Comparison of ENCODE assay signal across 20 mouse cellular contexts in genomic region chr12:17701131-17701720, GRCm38 (mm10). TPM values are rescaled to one million over a fixed set of nuclear protein-coding genes. Genes with fewer than 3 reads are reported as not detected.
DNase-seq lines count a peak whose midpoint lies in the region; ATAC-seq and TF ChIP-seq lines count a peak whose summit lies in the region.
"Had no signal": no experiment of that assay in that cellular context is flagged by ENCODE, and none has a peak within 500 bp of the region (broad histone marks: within the 10 kb centered on the region; RNA-seq: fewer than 3 reads in every experiment).

No protein-coding gene starts in this region.

- H3K36me3 ChIP-seq in forebrain, embryonic 10.5 days (replicated peaks): no peaks in the 10 kb centered on the region
- H3K36me3 ChIP-seq in forebrain, embryonic 14.5 days (ENCODE audit: control insufficient read depth, insufficient read depth, low read length): no peaks in the 10 kb centered on the region
- no peaks in the 10 kb centered on the region for H3K36me3 ChIP-seq in kidney, embryonic 16.5 days (ENCODE audit: insufficient read depth, low read length)
- H3K36me3 ChIP-seq in lung, postnatal 0 days (ENCODE audit: insufficient read depth, low read length): no peaks in the 10 kb centered on the region
- H3K36me3 ChIP-seq: forebrain, embryonic 12.5 days; heart, embryonic 13.5 days; limb, embryonic 15.5 days had no signal

- DNase-seq in forebrain, embryonic 10.5 days (ENCODE audit: extremely low spot score, low spot score): no peak
- DNase-seq in forebrain, embryonic 14.5 days (ENCODE audit: low spot score): no peak
- no peak for DNase-seq in kidney, adult 18-20 months
- DNase-seq in lung, postnatal 0 days (ENCODE audit: low spot score): no peak
- no peak for DNase-seq in lung, adult 18-20 months
- peak; percentile 12 for DNase-seq in adipocyte (ENCODE audit: low spot score)
- DNase-seq: adrenal gland, postnatal 25 days; B cell, adult 2 months; cerebellum, adult 9-10 months; gastrocnemius, postnatal 36 days; layer of hippocampus, postnatal 36 days; right cerebral cortex, adult 18-20 months had no signal

- no peak for TF ChIP-seq EP300 in lung, postnatal 0 days (IDR thresholded peaks at IDR 0.05)

- TF ChIP-seq CTCF in lung, postnatal 0 days (IDR thresholded peaks at IDR 0.05): no peak

- no peak overlapping the region for H3K4me2 ChIP-seq in forebrain, embryonic 14.5 days (ENCODE audit: low read length)
- no peak overlapping the region for H3K4me2 ChIP-seq in kidney, embryonic 16.5 days (replicated peaks; ENCODE audit: low read depth, low read length)
- no peak overlapping the region for H3K4me2 ChIP-seq in lung, postnatal 0 days (replicated peaks; ENCODE audit: low read depth, low read length)
- H3K4me2 ChIP-seq: forebrain, embryonic 12.5 days; heart, embryonic 13.5 days; limb, embryonic 15.5 days had no signal

- ATAC-seq in forebrain, embryonic 14.5 days: no peak
- ATAC-seq in kidney, embryonic 16.5 days (ENCODE audit: low FRiP score, low TSS enrichment): no peak
- no peak for ATAC-seq in lung, postnatal 0 days
- ATAC-seq in erythroblast, adult 5-6 weeks (replicated peaks; ENCODE audit: low FRiP score, poor library complexity, severe bottlenecking): no peak
- ATAC-seq: activated CD4-positive, CD25-positive, alpha-beta regulatory T cell, adult 4 months; Patski had no signal

- no peak overlapping the region for H3K4me3 ChIP-seq in forebrain, embryonic 10.5 days
- H3K4me3 ChIP-seq in forebrain, embryonic 14.5 days (ENCODE audit: low read depth, low read length): no peak overlapping the region
- no peak overlapping the region for H3K4me3 ChIP-seq in kidney, embryonic 16.5 days (ENCODE audit: low read length)
- H3K4me3 ChIP-seq in lung, postnatal 0 days (ENCODE audit: low read depth, low read length): no peak overlapping the region
- H3K4me3 ChIP-seq: forebrain, embryonic 12.5 days; heart, embryonic 13.5 days; limb, embryonic 15.5 days had no signal

- peaks cover 66% of the 10 kb centered on the region for H3K4me1 ChIP-seq in forebrain, embryonic 10.5 days
- peaks cover 16% of the 10 kb centered on the region for H3K4me1 ChIP-seq in forebrain, embryonic 14.5 days (ENCODE audit: control insufficient read depth, insufficient read depth, low read length)
- H3K4me1 ChIP-seq in kidney, embryonic 16.5 days (ENCODE audit: insufficient read depth, low read length): peaks cover 32% of the 10 kb centered on the region
- H3K4me1 ChIP-seq in lung, postnatal 0 days (ENCODE audit: insufficient read depth, low read depth, low read length): peaks cover 28% of the 10 kb centered on the region; the same call in 1 of the 2 replicates

- 0 out of 2 replicates have a peak overlapping the region, but pooled peaks have one; percentile 12 for H3K27ac ChIP-seq in forebrain, embryonic 10.5 days
- no peak overlapping the region for H3K27ac ChIP-seq in forebrain, embryonic 14.5 days (ENCODE audit: low read depth, low read length)
- H3K27ac ChIP-seq in kidney, embryonic 16.5 days (ENCODE audit: low read length): peak overlapping the region; percentile 50
- H3K27ac ChIP-seq in lung, postnatal 0 days (ENCODE audit: low read length): 0 out of 2 replicates have a peak overlapping the region, but pooled peaks have one; percentile 47
- H3K27ac ChIP-seq: heart, embryonic 13.5 days; macrophage had no signal

- no peaks in the 10 kb centered on the region for H3K27me3 ChIP-seq in forebrain, embryonic 10.5 days (ENCODE audit: poor library complexity, severe bottlenecking)
- no peaks in the 10 kb centered on the region for H3K27me3 ChIP-seq in forebrain, embryonic 14.5 days (replicated peaks; ENCODE audit: control insufficient read depth, insufficient read depth, low read length)
- H3K27me3 ChIP-seq in kidney, embryonic 16.5 days (ENCODE audit: insufficient read depth, low read length): no peaks in the 10 kb centered on the region
- no peaks in the 10 kb centered on the region for H3K27me3 ChIP-seq in lung, postnatal 0 days (replicated peaks; ENCODE audit: insufficient read depth, low read length)
- H3K27me3 ChIP-seq: forebrain, embryonic 12.5 days; heart, embryonic 13.5 days; limb, embryonic 15.5 days; Patski had no signal

- H3K9me3 ChIP-seq in forebrain, embryonic 10.5 days: no peaks in the 10 kb centered on the region; the same call in 1 of the 2 replicates
- H3K9me3 ChIP-seq in forebrain, embryonic 14.5 days (replicated peaks; ENCODE audit: control insufficient read depth, low read length): no peaks in the 10 kb centered on the region
- H3K9me3 ChIP-seq in kidney, embryonic 16.5 days (ENCODE audit: low read length): no peaks in the 10 kb centered on the region
- no peaks in the 10 kb centered on the region for H3K9me3 ChIP-seq in lung, postnatal 0 days (ENCODE audit: low read length)
- H3K9me3 ChIP-seq: forebrain, embryonic 12.5 days; heart, embryonic 13.5 days; limb, embryonic 15.5 days had no signal

- H3K9ac ChIP-seq in forebrain, embryonic 14.5 days (ENCODE audit: low read length): no peak overlapping the region
- no peak overlapping the region for H3K9ac ChIP-seq in kidney, embryonic 16.5 days (replicated peaks; ENCODE audit: low read length)
- H3K9ac ChIP-seq in lung, postnatal 0 days (replicated peaks; ENCODE audit: low read depth): no peak overlapping the region
- H3K9ac ChIP-seq: forebrain, embryonic 12.5 days; heart, embryonic 13.5 days; limb, embryonic 15.5 days had no signal

- WGBS in forebrain, embryonic 10.5 days: 73% methylated on average over 5 of the region's 5 CpGs
- 55% methylated on average over 5 of the region's 5 CpGs for WGBS in forebrain, embryonic 14.5 days
- WGBS in kidney, embryonic 16.5 days: 69% methylated on average over 5 of the region's 5 CpGs
- 48% methylated on average over 5 of the region's 5 CpGs for WGBS in lung, postnatal 0 days

RNA-seq across cellular contexts. Expression of gene Hpcal1, which starts 10.6 kb away (rescaled TPM):
- 36.7 and 36.8 TPM in 2 replicates for polyA plus RNA-seq in forebrain, embryonic 10.5 days (2016; fragmentation: Nextera tagmentation; extraction: Ambion mirVana)
- polyA plus RNA-seq in forebrain, embryonic 14.5 days (2014; fragmentation: Nextera tagmentation; extraction: Ambion mirVana): 33.3 and 40.0 TPM in 2 replicates
- polyA plus RNA-seq in kidney, embryonic 16.5 days (2015; fragmentation: Nextera tagmentation; extraction: Ambion mirVana): 59.3 and 62.0 TPM in 2 replicates
- 127 and 145 TPM in 2 replicates for polyA plus RNA-seq in lung, postnatal 0 days (2015; fragmentation: Nextera tagmentation; extraction: Ambion mirVana)
- total RNA-seq in erythroblast, adult 5-6 weeks (2015; ENCODE audit: low replicate concordance): 23.8 and 30.3 TPM in 2 replicates
- total RNA-seq in erythroblast, adult 5-6 weeks (2017; ENCODE audit: low replicate concordance): 4.3 and 7.4 TPM in 2 replicates
